Mouse (Mus musculus) forebrain, embryonic 16.5 days (tissue): ENCODE results near the gene Grap2. TPM values are rescaled to one million over a fixed set of nuclear protein-coding genes. Genes with fewer than 3 reads are reported as not detected.

ENCODE experiments used
- ATAC-seq: fragments of 200-750 bp; cut with Nextera tagmentation; 2 replicates; pipeline ENCODE4 v1.8.0; 2017; ENCODE audit warnings: mild to moderate bottlenecking, moderate library complexity
- H3K27ac ChIP-seq: fragments of 300-500 bp; sonication (generic); 2 replicates; pipeline ENCODE4 v1.5.1; 2014; ENCODE audit warnings: low read length, control low read depth
- H3K27me3 ChIP-seq: fragments of 300-500 bp; sonication (generic); replicated peaks from 2 replicates; pipeline ENCODE4 v1.6.1; 2014; ENCODE audit warnings: low read length; ENCODE audit not compliant: control insufficient read depth, insufficient read depth
- H3K36me3 ChIP-seq: fragments of 300-500 bp; sonication (generic); 2 replicates; pipeline ENCODE4 v1.6.1; 2014; ENCODE audit not compliant: control insufficient read depth, insufficient read depth
- H3K4me1 ChIP-seq: fragments of 300-500 bp; sonication (generic); replicated peaks from 2 replicates; pipeline ENCODE4 v1.6.1; 2014; ENCODE audit warnings: low read length; ENCODE audit not compliant: control insufficient read depth, insufficient read depth
- H3K4me2 ChIP-seq: fragments of 300-500 bp; sonication (generic); 2 replicates; pipeline ENCODE4 v1.6.1; 2014; ENCODE audit warnings: mild to moderate bottlenecking, low read length, control low read depth
- H3K4me3 ChIP-seq: fragments of 300-500 bp; sonication (generic); replicated peaks from 2 replicates; pipeline ENCODE4 v1.5.1; 2014; ENCODE audit warnings: mild to moderate bottlenecking, low read length, control low read depth
- H3K9ac ChIP-seq: fragments of 300-500 bp; sonication (generic); replicated peaks from 2 replicates; pipeline ENCODE4 v1.6.1; 2014; ENCODE audit warnings: low read depth, low read length, control low read depth
- H3K9me3 ChIP-seq: fragments of 300-500 bp; sonication (generic); 2 replicates; pipeline ENCODE4 v1.6.1; 2016; ENCODE audit warnings: low read length; ENCODE audit not compliant: control insufficient read depth
- WGBS: fragments of 180-500 bp; shearing (Covaris S2); extraction: QIAGEN DNeasy Blood & Tissue Kit; methylation state at CpG from one replicate; pipeline ENCODE4 v1.1.7; 2014; 5-methylcytosine and 5-hydroxymethylcytosine counted together
- polyA plus RNA-seq: library from polyadenylated mRNA; unstranded; fragments of >200 nt; fragmentation: Nextera tagmentation; extraction: Ambion mirVana; gene quantifications from 2 replicates; pipeline ENCODE4 v1.2.1, GENCODE M21; 2015

Gene Grap2
- polyA plus RNA-seq, 1 experiment from 2014 or later: not detected

- Histone ChIP-seq H3K9me3 (no peaks in the 10 kb centered on the region), H3K4me1 (peaks cover 5% of the 10 kb centered on the region), H3K9ac (no peak overlapping the region), H3K36me3 (no peaks in the 10 kb centered on the region), H3K27ac (no peak overlapping the region), H3K27me3 (no peaks in the 10 kb centered on the region), H3K4me3 (no peak overlapping the region), H3K4me2 (no peak overlapping the region)
- WGBS: 93% methylated on average over 5 of the region's 5 CpGs
- no peak for ATAC-seq
Measured at GRCm38 (mm10) chr15:80590641-80591040, 18.2 kb downstream of the Grap2 start.

DNA sequence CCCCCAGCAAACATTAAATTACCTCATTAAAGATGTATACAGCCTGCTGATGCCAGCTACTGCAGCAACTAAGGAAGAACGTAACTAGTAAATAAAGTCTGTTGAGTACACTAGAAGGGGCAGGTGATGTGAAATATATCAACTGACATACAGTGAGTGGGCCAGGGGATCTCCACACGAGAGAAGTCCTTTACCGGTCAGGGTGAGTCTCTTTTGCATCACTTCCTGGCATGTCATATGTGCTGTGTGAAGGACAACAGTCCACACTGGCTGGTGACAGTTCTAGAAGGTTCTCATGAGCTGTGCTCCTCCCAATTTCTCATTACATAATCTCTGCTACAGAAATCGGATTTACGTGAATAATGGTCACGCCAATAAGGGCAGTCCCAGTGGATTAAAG, 20.3 kb downstream of the Grap2 start:
- Histone ChIP-seq H3K27me3 (no peaks in the 10 kb centered on the region), H3K4me1 (peaks cover 3% of the 10 kb centered on the region), H3K27ac (no peak overlapping the region), H3K4me2 (no peak overlapping the region), H3K4me3 (no peak overlapping the region), H3K9ac (no peak overlapping the region), H3K36me3 (no peaks in the 10 kb centered on the region), H3K9me3 (no peaks in the 10 kb centered on the region)
- 91% methylated on average over 6 of the region's 6 CpGs for WGBS
- ATAC-seq: no peak

DNA sequence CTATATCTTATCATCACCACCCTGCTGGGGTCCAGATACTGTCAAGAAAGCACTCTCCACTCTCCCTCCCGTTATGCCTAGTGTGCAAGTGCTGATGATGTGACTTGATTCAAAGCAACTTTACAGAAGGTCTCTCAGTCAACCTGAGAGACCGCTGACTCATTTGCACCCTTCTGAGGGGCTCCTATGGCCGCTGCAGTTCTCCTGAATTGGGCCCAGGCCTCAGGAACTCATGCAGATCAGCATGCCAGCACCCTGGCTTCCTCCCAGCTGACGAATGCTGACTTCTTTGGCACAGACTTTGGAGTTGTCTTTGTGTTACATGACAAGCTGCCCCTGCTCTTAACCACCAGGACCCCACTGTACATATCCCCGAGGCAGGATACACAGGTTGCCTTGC, 21.5 kb downstream of the Grap2 start:
- Histone ChIP-seq H3K27me3 (no peaks in the 10 kb centered on the region), H3K9me3 (no peaks in the 10 kb centered on the region), H3K4me2 (no peak overlapping the region), H3K9ac (no peak overlapping the region), H3K4me1 (peaks cover 3% of the 10 kb centered on the region), H3K36me3 (no peaks in the 10 kb centered on the region), H3K4me3 (no peak overlapping the region), H3K27ac (no peak overlapping the region)
- 74% methylated on average over 5 of the region's 5 CpGs for WGBS
- no peak for ATAC-seq

GRCm38 (mm10) chr15:80598750-80599149, 26.4 kb downstream of the Grap2 start:
- H3K4me1 ChIP-seq: peaks cover 17% of the 10 kb centered on the region
- no peak overlapping the region for H3K27ac ChIP-seq
- H3K27me3 ChIP-seq: no peaks in the 10 kb centered on the region
- 69% methylated on average over 12 of the region's 12 CpGs for WGBS
- no peaks in the 10 kb centered on the region for H3K9me3 ChIP-seq
- no peak overlapping the region for H3K4me2 ChIP-seq
- ATAC-seq: no peak
- H3K9ac ChIP-seq: no peak overlapping the region
- H3K36me3 ChIP-seq: no peaks in the 10 kb centered on the region
- no peak overlapping the region for H3K4me3 ChIP-seq

- peaks cover 17% of the 10 kb centered on the region for H3K4me1 ChIP-seq
- H3K9me3 ChIP-seq: no peaks in the 10 kb centered on the region
- no peaks in the 10 kb centered on the region for H3K36me3 ChIP-seq
- H3K27me3 ChIP-seq: no peaks in the 10 kb centered on the region
- WGBS: 53% methylated on average over 16 of the region's 16 CpGs
- H3K4me3 ChIP-seq: no peak overlapping the region
- no peak overlapping the region for H3K9ac ChIP-seq
- no peak for ATAC-seq
- no peak overlapping the region for H3K27ac ChIP-seq
- no peak overlapping the region for H3K4me2 ChIP-seq
Measured at GRCm38 (mm10) chr15:80599213-80599750, 26.9 kb downstream of the Grap2 start.

- H3K36me3 ChIP-seq: no peaks in the 10 kb centered on the region
- peaks cover 17% of the 10 kb centered on the region for H3K4me1 ChIP-seq
- 90% methylated on average over 4 of the region's 4 CpGs for WGBS
- no peaks in the 10 kb centered on the region for H3K27me3 ChIP-seq
- H3K4me3 ChIP-seq: no peak overlapping the region
- no peak overlapping the region for H3K9ac ChIP-seq
- H3K27ac ChIP-seq: no peak overlapping the region
- no peaks in the 10 kb centered on the region for H3K9me3 ChIP-seq
- no peak for ATAC-seq
- H3K4me2 ChIP-seq: no peak overlapping the region
Measured at GRCm38 (mm10) chr15:80599843-80600242, 27.4 kb downstream of the Grap2 start.

GRCm38 (mm10) chr15:80601456-80601855, 29.1 kb downstream of the Grap2 start:
- WGBS: 16% methylated on average over 7 of the region's 7 CpGs
- no peak overlapping the region for H3K4me2 ChIP-seq
- no peaks in the 10 kb centered on the region for H3K27me3 ChIP-seq
- no peak overlapping the region for H3K9ac ChIP-seq
- H3K9me3 ChIP-seq: no peaks in the 10 kb centered on the region
- H3K36me3 ChIP-seq: no peaks in the 10 kb centered on the region
- H3K4me3 ChIP-seq: no peak overlapping the region
- peaks cover 17% of the 10 kb centered on the region for H3K4me1 ChIP-seq
- no peak for ATAC-seq
- H3K27ac ChIP-seq: no peak overlapping the region

GRCm38 (mm10) chr15:80602487-80602886, 30.1 kb downstream of the Grap2 start:
- Histone ChIP-seq H3K36me3 (no peaks in the 10 kb centered on the region), H3K27ac (no peak overlapping the region), H3K9ac (no peak overlapping the region), H3K4me1 (peaks cover 17% of the 10 kb centered on the region), H3K4me3 (no peak overlapping the region), H3K4me2 (no peak overlapping the region), H3K27me3 (no peaks in the 10 kb centered on the region), H3K9me3 (no peaks in the 10 kb centered on the region)
- no peak for ATAC-seq
- 47% methylated on average over 7 of the region's 7 CpGs for WGBS

GRCm38 (mm10) chr15:80604026-80604425, 31.6 kb downstream of the Grap2 start:
- Histone ChIP-seq H3K9me3 (no peaks in the 10 kb centered on the region), H3K27me3 (no peaks in the 10 kb centered on the region), H3K4me1 (peaks cover 17% of the 10 kb centered on the region), H3K4me3 (no peak overlapping the region), H3K27ac (no peak overlapping the region), H3K9ac (no peak overlapping the region), H3K36me3 (no peaks in the 10 kb centered on the region), H3K4me2 (no peak overlapping the region)
- WGBS: 79% methylated on average over 6 of the region's 6 CpGs
- no peak for ATAC-seq

- no peak overlapping the region for H3K4me3 ChIP-seq
- no peak overlapping the region for H3K9ac ChIP-seq
- no peaks in the 10 kb centered on the region for H3K9me3 ChIP-seq
- no peak overlapping the region for H3K4me2 ChIP-seq
- no peaks in the 10 kb centered on the region for H3K36me3 ChIP-seq
- H3K27me3 ChIP-seq: no peaks in the 10 kb centered on the region
- no peak overlapping the region for H3K27ac ChIP-seq
- H3K4me1 ChIP-seq: no peaks in the 10 kb centered on the region; the same call in 1 of the 2 replicates
- WGBS: 85% methylated on average over 3 of the region's 3 CpGs
- no peak for ATAC-seq
Measured at GRCm38 (mm10) chr15:80607970-80608369, 35.6 kb downstream of the Grap2 start.
